In the genomic region with DNA sequence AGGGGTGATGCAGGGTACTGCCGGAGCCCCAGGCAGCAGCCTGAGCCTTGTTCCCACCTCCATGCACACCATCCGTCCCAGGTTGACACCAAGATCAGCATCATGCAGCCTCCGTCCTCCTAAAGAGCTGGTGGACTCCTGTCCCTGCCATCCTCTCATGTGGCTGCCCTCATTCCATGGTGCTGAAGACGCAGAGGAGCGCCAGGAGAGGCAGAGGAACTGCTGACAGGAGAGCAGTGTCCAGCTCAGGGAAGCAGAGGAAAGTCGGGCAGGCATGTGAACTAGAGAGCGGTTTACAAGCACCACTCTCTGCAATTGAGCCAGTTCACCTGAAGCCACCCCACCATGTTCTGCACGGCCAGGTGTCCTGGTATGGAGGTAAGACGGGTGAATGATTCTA, we compare ENCODE assay signal across 12 mouse cellular contexts.
"Had no signal": no experiment of that assay in that cellular context is flagged by ENCODE, and none has a peak within 500 bp of the region (broad histone marks: within the 10 kb centered on the region; RNA-seq: fewer than 3 reads in every experiment).

No protein-coding gene starts in this region.

- H3K9ac ChIP-seq: limb, embryonic 15.5 days; liver, embryonic 13.5 days had no signal

- H3K4me2 ChIP-seq: limb, embryonic 15.5 days; liver, embryonic 13.5 days; midbrain, embryonic 11.5 days had no signal

- H3K27ac ChIP-seq: layer of hippocampus, adult 2 months; limb, embryonic 15.5 days; liver, embryonic 13.5 days had no signal

- H3K4me1 ChIP-seq: limb, embryonic 15.5 days; liver, embryonic 13.5 days had no signal

- H3K4me3 ChIP-seq: layer of hippocampus, adult 2 months; limb, embryonic 15.5 days; liver, embryonic 13.5 days had no signal

- DNase-seq: kidney, adult 18-20 months; kidney, adult 9 months; layer of hippocampus, adult 9-11 months; liver, embryonic 13.5 days; lung, adult 2 months; lung, postnatal 14 days; midbrain, embryonic 14.5 days; thymus, adult 18-20 months; thymus, postnatal 14 days had no signal

- H3K27me3 ChIP-seq: limb, embryonic 15.5 days; liver, embryonic 13.5 days had no signal

- H3K9me3 ChIP-seq: limb, embryonic 15.5 days; liver, embryonic 13.5 days had no signal
